Mouse (Mus musculus) limb, embryonic 12.5 days (tissue): ENCODE measurements around the gene Pde4d. TPM values are rescaled to one million over a fixed set of nuclear protein-coding genes. Genes with fewer than 3 reads are reported as not detected.

Source experiments
- ATAC-seq: fragments of 200-750 bp; cut with Nextera tagmentation; 2 replicates; pipeline ENCODE4 v1.8.0; 2017; ENCODE audit warnings: low read depth, moderate TSS enrichment; ENCODE audit not compliant: insufficient number of reproducible peaks, insufficient read depth, low FRiP score, low TSS enrichment
- H3K27ac ChIP-seq: fragments of 300-500 bp; sonication (generic); 2 replicates; pipeline ENCODE4 v1.5.1; 2016; ENCODE audit warnings: mild to moderate bottlenecking, moderate library complexity
- H3K27me3 ChIP-seq: fragments of 300-500 bp; sonication (generic); 2 replicates; pipeline ENCODE4 v1.6.1; 2016; ENCODE audit warnings: mild to moderate bottlenecking, moderate library complexity
- H3K36me3 ChIP-seq: fragments of 300-500 bp; sonication (generic); 2 replicates; pipeline ENCODE4 v1.6.1; 2016; ENCODE audit warnings: mild to moderate bottlenecking, moderate library complexity
- H3K4me1 ChIP-seq: fragments of 300-500 bp; sonication (generic); replicated peaks from 2 replicates; pipeline ENCODE4 v1.6.1; 2016
- H3K4me2 ChIP-seq: fragments of 300-500 bp; sonication (generic); 2 replicates; pipeline ENCODE4 v1.6.1; 2016; ENCODE audit warnings: mild to moderate bottlenecking, moderate library complexity
- H3K4me3 ChIP-seq: fragments of 300-500 bp; sonication (generic); replicated peaks from 2 replicates; pipeline ENCODE4 v1.5.1; 2016; ENCODE audit warnings: mild to moderate bottlenecking
- H3K9ac ChIP-seq: fragments of 300-500 bp; sonication (generic); replicated peaks from 2 replicates; pipeline ENCODE4 v1.6.1; 2016; ENCODE audit warnings: mild to moderate bottlenecking, moderate library complexity
- H3K9me3 ChIP-seq: fragments of 300-500 bp; sonication (generic); 2 replicates; pipeline ENCODE4 v1.6.1; 2016; ENCODE audit warnings: mild to moderate bottlenecking, moderate library complexity
- WGBS: fragments of 180-500 bp; shearing (Covaris S2); methylation state at CpG from one replicate; pipeline ENCODE4 v1.1.7; 2016; 5-methylcytosine and 5-hydroxymethylcytosine counted together
- polyA plus RNA-seq: library from polyadenylated mRNA; unstranded; fragments of >200 nt; fragmentation: Nextera tagmentation; extraction: Ambion mirVana; gene quantifications from 2 replicates; pipeline ENCODE4 v1.2.1, GENCODE M21; 2016

The Pde4d gene
- polyA plus RNA-seq, 1 experiment from 2014 or later, result 23.7 TPM

- Histone ChIP-seq H3K4me3 (no peak overlapping the region), H3K27ac (no peak overlapping the region), H3K36me3 (no peaks in the 10 kb centered on the region), H3K9ac (no peak overlapping the region), H3K4me1 (no peaks in the 10 kb centered on the region), H3K4me2 (no peak overlapping the region), H3K27me3 (no peaks in the 10 kb centered on the region), H3K9me3 (no peaks in the 10 kb centered on the region)
- ATAC-seq, result no peak
- 94% methylated on average over 1 of the region's 1 CpGs for WGBS
Observed at GRCm38 (mm10) chr13:108834197-108834596, 384.4 kb downstream of the Pde4d start.

DNA sequence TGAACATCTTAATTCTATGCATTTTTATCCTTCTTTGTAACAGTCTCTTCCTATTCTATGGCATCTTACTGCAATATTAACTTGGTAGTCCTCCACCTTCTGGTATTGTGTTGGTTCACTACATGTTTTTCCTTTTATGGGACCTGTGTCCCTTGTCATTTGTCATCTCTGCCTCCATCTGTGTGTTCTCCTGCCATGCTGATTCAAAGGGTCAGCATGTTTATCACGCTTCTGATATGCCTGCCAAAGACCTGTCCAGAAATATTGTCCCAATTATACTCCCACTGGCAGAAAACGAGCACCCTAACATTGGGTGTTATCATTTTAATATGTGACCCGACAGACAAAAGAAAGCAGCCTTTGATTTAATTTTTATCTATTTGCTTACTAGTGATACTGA is 386.6 kb downstream of the Pde4d start:
- H3K36me3 ChIP-seq, result no peaks in the 10 kb centered on the region
- no peaks in the 10 kb centered on the region for H3K27me3 ChIP-seq
- no peaks in the 10 kb centered on the region for H3K9me3 ChIP-seq
- no peaks in the 10 kb centered on the region for H3K4me1 ChIP-seq
- H3K4me3 ChIP-seq, result no peak overlapping the region
- H3K9ac ChIP-seq, result no peak overlapping the region
- ATAC-seq, result no peak
- 82% methylated on average over 3 of the region's 3 CpGs for WGBS
- H3K27ac ChIP-seq, result no peak overlapping the region
- H3K4me2 ChIP-seq, result no peak overlapping the region

DNA sequence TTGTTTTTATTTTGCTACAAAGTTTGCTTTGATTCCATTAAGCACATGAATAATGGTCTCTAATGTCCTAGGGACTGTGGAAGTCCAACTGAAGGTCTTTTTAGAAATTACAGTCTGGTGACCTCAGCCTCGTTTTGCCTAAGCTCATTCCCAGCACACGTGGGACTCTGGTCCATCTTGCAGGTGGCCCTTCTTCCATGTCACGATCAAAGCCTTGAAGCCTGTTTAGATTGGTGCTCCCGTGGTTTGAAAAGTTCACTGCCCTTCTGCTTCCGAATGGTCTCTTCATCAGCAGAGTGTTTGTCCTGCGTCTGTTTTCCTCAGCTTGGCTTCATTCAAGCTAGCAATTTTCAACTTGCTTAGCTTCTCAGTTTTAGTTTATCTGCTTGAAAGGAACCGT is 389.4 kb downstream of the Pde4d start:
- ATAC-seq, result no peak
- Histone ChIP-seq H3K4me2 (no peak overlapping the region), H3K4me1 (no peaks in the 10 kb centered on the region), H3K27ac (no peak overlapping the region), H3K9me3 (no peaks in the 10 kb centered on the region), H3K9ac (no peak overlapping the region), H3K4me3 (no peak overlapping the region), H3K27me3 (no peaks in the 10 kb centered on the region), H3K36me3 (no peaks in the 10 kb centered on the region)
- 67% methylated on average over 7 of the region's 7 CpGs for WGBS

- 25% methylated on average over 5 of the region's 5 CpGs for WGBS
- Histone ChIP-seq H3K27me3 (no peaks in the 10 kb centered on the region), H3K27ac (no peak overlapping the region), H3K4me1 (no peaks in the 10 kb centered on the region), H3K9ac (no peak overlapping the region), H3K9me3 (0 out of 2 replicates have a peak, but pooled peaks cover 5% of the 10 kb centered on the region), H3K4me3 (no peak overlapping the region), H3K4me2 (no peak overlapping the region), H3K36me3 (no peaks in the 10 kb centered on the region)
- ATAC-seq, result no peak
Observed at GRCm38 (mm10) chr13:108854090-108854489, 404.3 kb downstream of the Pde4d start.

DNA sequence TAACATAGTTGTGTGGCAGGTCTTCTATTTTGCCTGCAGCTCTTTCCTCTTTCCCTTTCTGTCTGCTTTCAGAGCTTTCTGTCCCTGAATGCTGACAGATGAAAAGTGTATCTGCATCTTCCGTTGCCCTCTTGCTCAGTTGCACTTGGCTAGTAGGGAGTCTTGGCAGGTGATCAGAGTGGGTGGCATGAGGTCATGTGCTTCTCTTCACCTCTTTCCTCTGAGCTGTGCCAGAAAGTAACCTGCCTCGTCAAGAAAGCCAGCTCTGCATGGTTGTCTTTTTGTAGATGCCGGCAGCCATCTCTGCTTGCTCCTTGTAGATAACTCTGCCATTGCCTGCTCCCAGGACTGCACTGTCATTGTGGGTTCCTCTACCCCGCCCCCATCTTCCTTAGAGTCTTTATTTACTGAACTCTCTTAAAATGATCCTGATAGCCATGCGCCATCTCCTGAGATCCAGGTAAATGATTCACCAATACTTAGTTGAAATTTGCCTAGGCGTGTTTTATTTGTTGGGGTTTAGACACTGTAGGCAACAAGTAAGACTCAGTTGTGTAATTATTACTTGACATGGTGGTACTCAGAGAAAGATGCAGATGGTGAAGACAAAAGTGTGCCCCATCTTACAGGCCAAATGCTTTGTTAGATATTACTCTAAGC is 407.2 kb downstream of the Pde4d start:
- ATAC-seq, result no peak
- no peak overlapping the region for H3K4me2 ChIP-seq
- no peak overlapping the region for H3K27ac ChIP-seq
- H3K4me3 ChIP-seq, result no peak overlapping the region
- 83% methylated on average over 6 of the region's 6 CpGs for WGBS
- no peaks in the 10 kb centered on the region for H3K36me3 ChIP-seq
- no peak overlapping the region for H3K9ac ChIP-seq
- no peaks in the 10 kb centered on the region for H3K27me3 ChIP-seq
- H3K9me3 ChIP-seq, result no peaks in the 10 kb centered on the region
- H3K4me1 ChIP-seq, result no peaks in the 10 kb centered on the region

DNA sequence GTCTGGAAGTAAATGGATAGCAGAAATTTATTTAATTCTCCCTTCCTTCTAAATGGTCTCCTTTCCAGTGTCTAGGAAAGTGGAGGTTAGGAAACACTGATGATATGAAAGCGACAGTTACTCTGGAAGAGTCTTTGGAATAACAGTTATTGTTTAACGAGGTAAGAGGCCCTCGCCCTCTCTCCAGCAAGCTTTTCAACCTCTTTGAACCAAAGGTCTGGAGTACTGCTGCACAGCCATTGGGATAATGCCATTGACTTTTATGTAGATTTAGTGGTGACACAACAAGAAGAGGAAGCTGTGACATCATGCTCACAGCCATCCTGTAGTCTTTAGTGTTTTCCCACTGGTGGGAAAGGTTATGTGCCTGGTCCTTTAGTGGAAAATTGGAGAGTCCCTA is 409.6 kb downstream of the Pde4d start:
- no peak overlapping the region for H3K27ac ChIP-seq
- H3K36me3 ChIP-seq, result no peaks in the 10 kb centered on the region
- ATAC-seq, result no peak
- H3K9ac ChIP-seq, result no peak overlapping the region
- H3K9me3 ChIP-seq, result no peaks in the 10 kb centered on the region
- WGBS, result 80% methylated on average over 3 of the region's 3 CpGs
- no peak overlapping the region for H3K4me3 ChIP-seq
- no peak overlapping the region for H3K4me2 ChIP-seq
- H3K27me3 ChIP-seq, result no peaks in the 10 kb centered on the region
- H3K4me1 ChIP-seq, result no peaks in the 10 kb centered on the region

DNA sequence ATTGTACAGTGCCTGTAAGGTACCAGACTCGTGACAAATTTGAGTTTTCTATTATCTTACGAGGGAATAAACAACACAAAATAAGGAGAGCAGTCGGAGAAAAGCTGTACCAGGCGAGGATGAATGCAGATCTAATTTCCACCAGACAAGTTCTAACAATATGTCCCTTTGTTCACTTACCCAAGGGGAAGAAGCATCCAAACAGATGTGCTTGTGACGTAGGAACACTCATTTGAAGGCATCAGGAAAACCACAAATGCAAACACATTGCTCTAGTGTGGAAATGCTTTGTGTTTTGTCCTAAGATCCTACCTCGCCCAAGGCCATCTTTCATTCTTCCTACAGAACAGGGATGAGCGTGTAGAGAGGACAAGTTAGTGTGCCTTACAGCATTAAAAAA is 411.0 kb downstream of the Pde4d start:
- H3K27me3 ChIP-seq, result no peaks in the 10 kb centered on the region
- no peak overlapping the region for H3K27ac ChIP-seq
- no peak overlapping the region for H3K4me2 ChIP-seq
- 78% methylated on average over 7 of the region's 7 CpGs for WGBS
- no peak overlapping the region for H3K4me3 ChIP-seq
- no peaks in the 10 kb centered on the region for H3K4me1 ChIP-seq
- no peaks in the 10 kb centered on the region for H3K36me3 ChIP-seq
- H3K9ac ChIP-seq, result no peak overlapping the region
- ATAC-seq, result no peak
- no peaks in the 10 kb centered on the region for H3K9me3 ChIP-seq

DNA sequence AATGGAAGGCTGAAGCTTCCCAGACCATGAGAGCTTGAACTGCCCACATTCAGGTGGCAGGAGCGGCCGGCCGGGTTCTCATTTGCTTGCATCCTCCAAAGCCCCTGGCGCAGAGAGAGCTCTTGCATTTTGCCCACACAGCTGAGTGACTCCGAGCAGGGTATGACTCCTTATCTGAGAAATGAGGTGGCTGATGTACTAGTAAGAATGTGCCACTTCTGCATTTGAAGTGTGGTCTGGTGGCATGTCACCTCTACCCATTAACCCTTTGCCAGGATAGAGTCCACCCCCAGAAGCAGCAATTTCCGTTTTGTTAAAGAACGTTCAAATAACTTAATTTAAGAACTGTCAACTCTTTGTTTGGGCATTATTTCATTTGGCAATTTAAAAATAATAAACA is 412.0 kb downstream of the Pde4d start:
- no peak overlapping the region for H3K4me2 ChIP-seq
- no peak for ATAC-seq
- H3K9ac ChIP-seq, result no peak overlapping the region
- H3K36me3 ChIP-seq, result no peaks in the 10 kb centered on the region
- H3K4me3 ChIP-seq, result no peak overlapping the region
- H3K4me1 ChIP-seq, result no peaks in the 10 kb centered on the region
- no peak overlapping the region for H3K27ac ChIP-seq
- H3K9me3 ChIP-seq, result no peaks in the 10 kb centered on the region
- no peaks in the 10 kb centered on the region for H3K27me3 ChIP-seq
- 90% methylated on average over 7 of the region's 7 CpGs for WGBS

GRCm38 (mm10) chr13:108862173-108862572 is 412.4 kb downstream of the Pde4d start:
- H3K27me3 ChIP-seq, result no peaks in the 10 kb centered on the region
- H3K36me3 ChIP-seq, result no peaks in the 10 kb centered on the region
- H3K27ac ChIP-seq, result no peak overlapping the region
- no peak overlapping the region for H3K9ac ChIP-seq
- no peaks in the 10 kb centered on the region for H3K9me3 ChIP-seq
- no peak overlapping the region for H3K4me3 ChIP-seq
- no peak overlapping the region for H3K4me2 ChIP-seq
- H3K4me1 ChIP-seq, result no peaks in the 10 kb centered on the region
- WGBS, result 79% methylated on average over 5 of the region's 5 CpGs
- ATAC-seq, result no peak

GRCm38 (mm10) chr13:108900160-108900559 is 450.4 kb downstream of the Pde4d start:
- no peaks in the 10 kb centered on the region for H3K4me1 ChIP-seq
- H3K9ac ChIP-seq, result no peak overlapping the region
- no peak overlapping the region for H3K4me2 ChIP-seq
- no peak overlapping the region for H3K4me3 ChIP-seq
- H3K27me3 ChIP-seq, result no peaks in the 10 kb centered on the region
- 91% methylated on average over 5 of the region's 5 CpGs for WGBS
- H3K9me3 ChIP-seq, result no peaks in the 10 kb centered on the region
- no peak for ATAC-seq
- H3K27ac ChIP-seq, result no peak overlapping the region
- no peaks in the 10 kb centered on the region for H3K36me3 ChIP-seq

GRCm38 (mm10) chr13:108905121-108905520 is 455.4 kb downstream of the Pde4d start:
- Histone ChIP-seq H3K27me3 (no peaks in the 10 kb centered on the region), H3K4me3 (no peak overlapping the region), H3K36me3 (no peaks in the 10 kb centered on the region), H3K27ac (no peak overlapping the region), H3K9ac (no peak overlapping the region), H3K4me1 (no peaks in the 10 kb centered on the region), H3K4me2 (no peak overlapping the region), H3K9me3 (no peaks in the 10 kb centered on the region)
- no peak for ATAC-seq
- WGBS, result 50% methylated on average over 2 of the region's 2 CpGs

DNA sequence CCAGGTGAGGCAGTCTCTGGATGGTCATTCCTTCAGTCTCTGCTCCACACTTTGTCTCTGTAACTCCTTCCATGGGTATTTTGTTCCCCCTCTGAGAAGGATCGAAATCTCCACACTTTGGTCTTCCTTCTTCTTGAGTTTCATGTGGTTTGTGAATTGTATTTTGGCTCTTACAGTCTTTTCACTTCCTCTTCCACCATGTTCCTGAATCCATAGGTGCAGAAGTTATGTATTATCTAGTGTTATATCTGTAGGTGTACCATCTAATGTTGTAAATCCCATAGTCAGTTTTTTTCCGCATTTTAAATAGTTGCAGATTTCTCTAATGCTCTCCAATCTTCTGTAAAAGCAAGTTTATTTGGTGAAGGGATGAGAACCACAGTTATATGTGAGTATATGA is 459.4 kb downstream of the Pde4d start:
- WGBS, result 91% methylated on average over 2 of the region's 2 CpGs
- Histone ChIP-seq H3K9ac (no peak overlapping the region), H3K4me1 (no peaks in the 10 kb centered on the region), H3K4me2 (no peak overlapping the region), H3K36me3 (no peaks in the 10 kb centered on the region), H3K27ac (no peak overlapping the region), H3K4me3 (no peak overlapping the region), H3K9me3 (no peaks in the 10 kb centered on the region), H3K27me3 (no peaks in the 10 kb centered on the region)
- ATAC-seq, result no peak
